Mouse (Mus musculus) CH12.LX (cell line): ENCODE data around the gene Nsd2. TPM values are rescaled to one million over a fixed set of nuclear protein-coding genes. Genes with fewer than 3 reads are reported as not detected.

Experiments used
- DNase-seq: peaks from one replicate; pipeline ENCODE4 v3.0.0-alpha.2; 2013; ENCODE audit errors: extremely low read depth
- H3K27ac ChIP-seq: 2 replicates; pipeline ENCODE4 v1.5.1; 2012; ENCODE audit warnings: low read depth, mild to moderate bottlenecking, control low read depth, moderate library complexity; ENCODE audit not compliant: insufficient read depth
- H3K27me3 ChIP-seq: replicated peaks from 2 replicates; pipeline ENCODE3; 2012; ENCODE audit warnings: inconsistent platforms
- H3K36me3 ChIP-seq, 2 experiments: replicated peaks in 1 of 2; 2 replicates each; pipeline versions ENCODE3 to v1.6.1; 2012; ENCODE audit warnings: inconsistent platforms in 1 of 2, low read length in 1 of 2, mild to moderate bottlenecking in 1 of 2, mixed read lengths in 1 of 2, moderate library complexity in 1 of 2; ENCODE audit not compliant: control insufficient read depth in 1 of 2, insufficient read depth in 1 of 2
- H3K4me1 ChIP-seq, 2 experiments: 2 replicates each; pipeline ENCODE4 v1.6.1; 2012; ENCODE audit warnings: inconsistent platforms in 1 of 2, moderate library complexity in 1 of 2; ENCODE audit not compliant: insufficient read depth in 2 of 2, control insufficient read depth in 1 of 2
- H3K4me2 ChIP-seq: 2 replicates; pipeline ENCODE4 v1.6.1; 2012; ENCODE audit warnings: low read depth, mild to moderate bottlenecking, control low read depth; ENCODE audit not compliant: poor library complexity, insufficient read depth, severe bottlenecking
- H3K4me3 ChIP-seq, 3 experiments: fragments of 150-350 bp in 1 of 3; sonication (generic) in 1 of 3; replicated peaks in 1 of 3; 2 replicates each; pipeline versions ENCODE3 to v1.5.1; 2011 to 2012; ENCODE audit warnings: low read depth in 2 of 3, low read length in 2 of 3, mild to moderate bottlenecking in 2 of 3, moderate library complexity in 2 of 3, control low read depth in 1 of 3, improper control_type of control experiment in 1 of 3, inconsistent platforms in 1 of 3, mixed read lengths in 1 of 3; ENCODE audit not compliant: poor library complexity in 1 of 3
- H3K79me2 ChIP-seq: replicated peaks from 2 replicates; pipeline ENCODE4 v1.6.1; 2012; ENCODE audit warnings: mild to moderate bottlenecking, moderate library complexity; ENCODE audit not compliant: control insufficient read depth, poor library complexity, insufficient read depth, severe bottlenecking; ENCODE audit errors: extremely low read depth
- H3K9ac ChIP-seq: 2 replicates; pipeline ENCODE4 v1.6.1; 2012; ENCODE audit warnings: low read depth, mild to moderate bottlenecking, control low read depth, moderate library complexity; ENCODE audit not compliant: insufficient read depth
- H3K9me3 ChIP-seq: replicated peaks from 2 replicates; pipeline ENCODE3; 2012; ENCODE audit warnings: low read length, inconsistent platforms, mixed read lengths
- CHD1 ChIP-seq: IDR thresholded peaks from 2 replicates; pipeline ENCODE4 v1.6.1; 2012; ENCODE audit warnings: low read depth, low read length, improper control_type of control experiment, inconsistent platforms
- ELF1 ChIP-seq: IDR thresholded peaks from 2 replicates; pipeline ENCODE4 v1.6.1; 2014; ENCODE audit warnings: low read depth, mild to moderate bottlenecking, inconsistent platforms, low read length, improper control_type of control experiment
- EP300 ChIP-seq: IDR thresholded peaks from 2 replicates; pipeline ENCODE4 v1.6.1; 2011; ENCODE audit warnings: low read length, improper control_type of control experiment
- MAFK ChIP-seq: IDR thresholded peaks from 2 replicates; pipeline ENCODE4 v1.6.1; 2011; ENCODE audit warnings: low read length, improper control_type of control experiment; ENCODE audit not compliant: insufficient replicate concordance
- MAZ ChIP-seq: IDR thresholded peaks from 2 replicates; pipeline ENCODE4 v1.6.1; 2012; ENCODE audit warnings: low read depth, mild to moderate bottlenecking, inconsistent platforms, low read length, improper control_type of control experiment, moderate library complexity
- NELFE ChIP-seq: IDR thresholded peaks from 2 replicates; pipeline ENCODE4 v1.6.1; 2011; ENCODE audit warnings: low read depth, low read length, improper control_type of control experiment
- NRF1 ChIP-seq: IDR thresholded peaks from 2 replicates; pipeline ENCODE4 v1.6.1; 2014; ENCODE audit warnings: low read depth, mild to moderate bottlenecking, inconsistent platforms, low read length, improper control_type of control experiment, moderate library complexity
- PAX5 ChIP-seq: IDR thresholded peaks from 2 replicates; pipeline ENCODE4 v1.6.1; 2012; ENCODE audit warnings: low read length, inconsistent platforms, mixed read lengths
- POLR2A ChIP-seq: IDR thresholded peaks from 2 replicates; pipeline ENCODE4 v1.6.1; 2011; ENCODE audit warnings: low read depth, mild to moderate bottlenecking, improper control_type of control experiment, low read length
- RAD21 ChIP-seq: IDR thresholded peaks from 2 replicates; pipeline ENCODE4 v1.6.1; 2011; ENCODE audit warnings: low read depth, mild to moderate bottlenecking, low read length, improper control_type of control experiment, moderate library complexity
- SMC3 ChIP-seq: IDR thresholded peaks from 2 replicates; pipeline ENCODE4 v1.6.1; 2011; ENCODE audit warnings: low read depth, low read length, improper control_type of control experiment
- TCF12 ChIP-seq: IDR thresholded peaks from 2 replicates; pipeline ENCODE4 v1.6.1; 2014; ENCODE audit warnings: low read depth, mild to moderate bottlenecking, inconsistent platforms, low read length, improper control_type of control experiment
- USF1 ChIP-seq: IDR thresholded peaks from 2 replicates; pipeline ENCODE4 v1.6.1; 2014; ENCODE audit warnings: low read depth, mild to moderate bottlenecking, inconsistent platforms, low read length, improper control_type of control experiment
- USF2 ChIP-seq: conservative IDR thresholded peaks from 2 replicates; pipeline ENCODE4 v1.6.1; 2011; ENCODE audit warnings: low read depth, low read length, improper control_type of control experiment
- ZC3H11A ChIP-seq: IDR thresholded peaks from 2 replicates; pipeline ENCODE4 v1.6.1; 2012; ENCODE audit warnings: low read depth, mild to moderate bottlenecking, inconsistent platforms, low read length, improper control_type of control experiment
- ZKSCAN1 ChIP-seq: IDR thresholded peaks from 2 replicates; pipeline ENCODE4 v1.6.1; 2012; ENCODE audit warnings: low read depth, inconsistent platforms, low read length, improper control_type of control experiment, borderline replicate concordance
- ZMIZ1 ChIP-seq: IDR thresholded peaks from 2 replicates; pipeline ENCODE4 v1.6.1; 2012; ENCODE audit warnings: low read depth, mild to moderate bottlenecking, inconsistent platforms, low read length, improper control_type of control experiment
- dilution Hi-C: fragments of 300-500 bp; cut with MboI; formaldehyde crosslinking; loops from 2 replicates; pipeline ENCODE4 v1.14.3; 2020; ENCODE audit warnings: low sequenced_read_pairs; ENCODE audit not compliant: extremely low pct_unique_long_range_greater_than_20kb, extremely low pct_ligation_motif_present
- in situ Hi-C: fragments of 300-500 bp; cut with MboI; formaldehyde crosslinking; loops from 3 replicates; pipeline ENCODE4 v1.14.3; 2019; ENCODE audit warnings: low sequenced_read_pairs, low pct_ligation_motif_present, low pct_unique_long_range_greater_than_20kb, mixed read lengths
- polyA plus RNA-seq: library from polyadenylated mRNA; unstranded; fragments of >175 nt; gene quantifications from 2 replicates; pipeline ENCODE4 v1.2.1, GENCODE M21; 2012; ENCODE audit warnings: low read depth; ENCODE audit not compliant: insufficient read length
- total RNA-seq, 2 experiments: library from RNA; depleted of rRNA; stranded (reverse); fragments of 300-350 nt in 1 of 2; fragments of >200 nt in 1 of 2; gene quantifications; 2 replicates each; pipeline ENCODE4 v1.2.3; 2012 to 2014

Nsd2 gene
- total and polyA plus RNA-seq, 3 experiments: 39.8 to 55.0 (median 49.9) TPM

GRCm38 (mm10) chr5:33921486-33922235 is 101.1 kb downstream of the Nsd2 start:
- Histone ChIP-seq H3K27me3 (no peaks in the 10 kb centered on the region), H3K4me1 (no peaks in the 10 kb centered on the region), H3K79me2 (peaks cover 15% of the 10 kb centered on the region), H3K4me3 (no peak overlapping the region), H3K9me3 (no peaks in the 10 kb centered on the region), H3K4me2 (no peak overlapping the region), H3K27ac (no peak overlapping the region), H3K36me3 (peaks cover 40 to 68% of the 10 kb centered on the region in 2 experiments), H3K9ac (no peak overlapping the region)
- in situ Hi-C loops (no loop called here), dilution Hi-C loops (no loop called here)
- no peak for TF ChIP-seq CHD1
- no peak for TF ChIP-seq ZKSCAN1
- TF ChIP-seq TCF12: no peak
- TF ChIP-seq SMC3: no peak
- TF ChIP-seq USF1: no peak
- DNase-seq: no peak

GRCm38 (mm10) chr5:33922566-33922965 is 102.0 kb downstream of the Nsd2 start:
- dilution Hi-C loops (no loop called here), in situ Hi-C loops (no loop called here)
- Histone ChIP-seq H3K4me2 (no peak overlapping the region), H3K27ac (no peak overlapping the region), H3K4me3 (no peak overlapping the region), H3K36me3 (peaks cover 39 to 73% of the 10 kb centered on the region in 2 experiments), H3K9me3 (no peaks in the 10 kb centered on the region), H3K4me1 (no peaks in the 10 kb centered on the region), H3K27me3 (no peaks in the 10 kb centered on the region), H3K79me2 (peaks cover 16% of the 10 kb centered on the region), H3K9ac (no peak overlapping the region)
- no peak for DNase-seq
- TF ChIP-seq SMC3 (no peak), EP300 (no peak)

- H3K36me3 ChIP-seq: peaks cover 35 to 68% of the 10 kb centered on the region in 2 experiments
- H3K4me3 ChIP-seq: no peak overlapping the region
These were observed 105.6 kb downstream of the Nsd2 start for GRCm38 (mm10) chr5:33926170-33926569.

More at GRCm38 (mm10) chr5:33926170-33926569, 105.6 kb downstream of the Nsd2 start:
- H3K9me3 ChIP-seq: no peaks in the 10 kb centered on the region
- TF ChIP-seq ZMIZ1: no peak
- TF ChIP-seq ZKSCAN1: no peak
- no peak for TF ChIP-seq ZC3H11A
- no peak for TF ChIP-seq RAD21
- TF ChIP-seq POLR2A: no peak
- no peak for TF ChIP-seq TCF12
- no peak for TF ChIP-seq ELF1
- TF ChIP-seq EP300: no peak
- TF ChIP-seq PAX5: no peak
- no peak for TF ChIP-seq USF2
- no peak for TF ChIP-seq MAZ
- TF ChIP-seq NELFE: no peak
- TF ChIP-seq NRF1: no peak
- TF ChIP-seq CHD1: no peak
- TF ChIP-seq MAFK: no peak
- TF ChIP-seq USF1: no peak
- no peak overlapping the region for H3K27ac ChIP-seq
- peaks cover 27% of the 10 kb centered on the region for H3K79me2 ChIP-seq
- H3K4me2 ChIP-seq: no peak overlapping the region
- H3K9ac ChIP-seq: no peak overlapping the region
- in situ Hi-C loops: no loop called here
- dilution Hi-C loops: no loop called here
- no peaks in the 10 kb centered on the region for H3K4me1 ChIP-seq
- DNase-seq: no peak
- H3K27me3 ChIP-seq: no peaks in the 10 kb centered on the region
